In genomic region chr19:41801742-41802369, GRCm38 (mm10) we compare ENCODE assay signal across 8 mouse cellular contexts. TPM values are rescaled to one million over a fixed set of nuclear protein-coding genes. Genes with fewer than 3 reads are reported as not detected.
DNase-seq lines count a peak whose midpoint lies in the region; ATAC-seq lines count a peak whose summit lies in the region.

Gene Arhgap19, minus strand, starts transcription at chr19:41802047.

- DNase-seq in adipocyte (ENCODE audit: low spot score), result peak; percentile 97
- peak; percentile 98 for DNase-seq in embryo, embryonic 10 days (ENCODE audit: low spot score)
- DNase-seq in gastrocnemius, postnatal 10 days, result peak; percentile 85
- DNase-seq in induced T-regulatory cell, adult 2 months (ENCODE audit: low read depth), result peak; percentile 97
- DNase-seq in left cerebral cortex, adult 9 months (ENCODE audit: low spot score in 2 of 2), result peak; percentile 93 to 95
- peak; percentile 81 for DNase-seq in right cerebral cortex, postnatal 14 days
- peak; percentile 82 to 91 for DNase-seq in urinary bladder, postnatal 36 days (ENCODE audit: low spot score in 2 of 2)

- peak; percentile 91 for ATAC-seq in megakaryocyte progenitor cell, adult 5-6 weeks (replicated peaks; ENCODE audit: poor library complexity)

RNA-seq across cellular contexts. Expression of gene Arhgap19, which starts in this region (rescaled TPM):
- 10 to 100 TPM in 1 of 2 experiments, 1 to 10 TPM in 1; 9.5 to 11.6 TPM for total RNA-seq in gastrocnemius, postnatal 10 days (2021)
- 48.6 and 50.6 TPM in 2 replicates for total RNA-seq in megakaryocyte progenitor cell, adult 5-6 weeks (2015)
- total RNA-seq in megakaryocyte progenitor cell, adult 5-6 weeks (2017), result 56.7 and 57.3 TPM in 2 replicates

Comparison
In these comparisons a context has a peak if more than half of its experiments do, and no peak if none do; other contexts are left out.
1. Peak in every context shown above with its lines: DNase-seq and ATAC-seq.